In genomic region chr17:8301515-8301914, GRCm38 (mm10) we compare ENCODE assay signal across 34 mouse cellular contexts. TPM values are rescaled to one million over a fixed set of nuclear protein-coding genes. Genes with fewer than 3 reads are reported as not detected.
DNase-seq lines count a peak whose midpoint lies in the region; ATAC-seq and TF ChIP-seq lines count a peak whose summit lies in the region.
"Had no signal": no experiment of that assay in that cellular context is flagged by ENCODE, and none has a peak within 500 bp of the region (broad histone marks: within the 10 kb centered on the region; RNA-seq: fewer than 3 reads in every experiment).

No protein-coding gene starts in this region.

- H3K36me3 ChIP-seq in heart, adult 2 months (ENCODE audit: control insufficient read depth, insufficient read depth, low read length) = no peaks in the 10 kb centered on the region
- H3K36me3 ChIP-seq in liver, embryonic 14.5 days (replicated peaks; ENCODE audit: control insufficient read depth, insufficient read depth, low read depth) = no peaks in the 10 kb centered on the region
- H3K36me3 ChIP-seq in liver, embryonic 12.5 days = peaks cover 9% of the 10 kb centered on the region; the same call in 1 of the 2 replicates
- 0 out of 2 replicates have a peak, but pooled peaks cover 6% of the 10 kb centered on the region for H3K36me3 ChIP-seq in stomach, postnatal 0 days (ENCODE audit: control insufficient read depth, insufficient read depth, low read length)
- H3K36me3 ChIP-seq: limb, embryonic 10.5 days; limb, embryonic 15.5 days had no signal

- H3K4me1 ChIP-seq in heart, adult 2 months (ENCODE audit: control insufficient read depth, insufficient read depth, low read length) = peaks cover 2% of the 10 kb centered on the region
- H3K4me1 ChIP-seq in liver, embryonic 14.5 days (replicated peaks; ENCODE audit: control insufficient read depth in 2 of 2, insufficient read depth in 2 of 2, low read length in 1 of 2) = no peaks in the 10 kb centered on the region
- H3K4me1 ChIP-seq in liver, embryonic 12.5 days = no peaks in the 10 kb centered on the region
- peaks cover 20% of the 10 kb centered on the region for H3K4me1 ChIP-seq in brown adipose tissue, adult 24 weeks (ENCODE audit: control insufficient read depth, insufficient read depth, insufficient read length, low read length)
- no peaks in the 10 kb centered on the region for H3K4me1 ChIP-seq in stomach, postnatal 0 days (replicated peaks; ENCODE audit: control insufficient read depth, insufficient read depth)
- H3K4me1 ChIP-seq: limb, embryonic 10.5 days; limb, embryonic 15.5 days; neural tube, embryonic 15.5 days had no signal

- TF ChIP-seq EP300 in heart, adult 2 months (IDR thresholded peaks at IDR 0.05; ENCODE audit: insufficient read depth, low read depth, low read length) = no peak
- no peak for TF ChIP-seq EP300 in liver, embryonic 14.5 days (IDR thresholded peaks at IDR 0.05; ENCODE audit: low read depth)
- no peak for TF ChIP-seq EP300 in stomach, postnatal 0 days (optimal IDR thresholded peaks at IDR 0.05)

- intact Hi-C loops in heart, adult 2 months (cut with DNase I) = no loop called here

- H3K27me3 ChIP-seq in heart, adult 2 months (ENCODE audit: control insufficient read depth, insufficient read depth, low read length) = no peaks in the 10 kb centered on the region
- H3K27me3 ChIP-seq in liver, embryonic 14.5 days (ENCODE audit: control insufficient read depth, insufficient read depth, low read length) = no peaks in the 10 kb centered on the region
- H3K27me3 ChIP-seq in liver, embryonic 12.5 days (replicated peaks) = no peaks in the 10 kb centered on the region
- no peaks in the 10 kb centered on the region for H3K27me3 ChIP-seq in stomach, postnatal 0 days (ENCODE audit: control insufficient read depth, insufficient read depth, low read length)
- H3K27me3 ChIP-seq: limb, embryonic 15.5 days; Patski had no signal

- 83% methylated on average over 4 of the region's 4 CpGs for WGBS in heart, adult 2 months
- WGBS in liver, embryonic 14.5 days (ENCODE audit: insufficient replicate concordance) = 59% methylated on average over 4 of the region's 4 CpGs
- 72% methylated on average over 4 of the region's 4 CpGs for WGBS in liver, embryonic 12.5 days (ENCODE audit: insufficient replicate concordance)
- WGBS in stomach, postnatal 0 days = 88% methylated on average over 4 of the region's 4 CpGs

- no peak overlapping the region for H3K4me2 ChIP-seq in liver, embryonic 14.5 days (ENCODE audit: low read depth)
- no peak overlapping the region for H3K4me2 ChIP-seq in liver, embryonic 12.5 days
- no peak overlapping the region for H3K4me2 ChIP-seq in stomach, postnatal 0 days (replicated peaks; ENCODE audit: low read depth)
- H3K4me2 ChIP-seq: limb, embryonic 15.5 days; neural tube, embryonic 15.5 days had no signal

- H3K27ac ChIP-seq in heart, adult 2 months = no peak overlapping the region
- no peak overlapping the region for H3K27ac ChIP-seq in liver, embryonic 14.5 days
- H3K27ac ChIP-seq in liver, embryonic 12.5 days = no peak overlapping the region
- peak overlapping the region; percentile 26; the same call in 1 of the 2 replicates for H3K27ac ChIP-seq in brown adipose tissue, adult 24 weeks (replicated peaks; ENCODE audit: low read depth, low read length)
- H3K27ac ChIP-seq in stomach, postnatal 0 days (replicated peaks) = no peak overlapping the region
- H3K27ac ChIP-seq: hindbrain, postnatal 0 days; limb, embryonic 10.5 days; limb, embryonic 15.5 days; neural tube, embryonic 15.5 days had no signal

- H3K4me3 ChIP-seq in heart, adult 2 months = no peak overlapping the region
- no peak overlapping the region for H3K4me3 ChIP-seq in liver, embryonic 14.5 days (ENCODE audit: insufficient read depth in 1 of 2, low read depth in 2 of 2, low read length in 2 of 2)
- no peak overlapping the region for H3K4me3 ChIP-seq in liver, embryonic 12.5 days
- no peak overlapping the region for H3K4me3 ChIP-seq in brown adipose tissue, adult 24 weeks (ENCODE audit: insufficient read depth, low read depth, low read length)
- no peak overlapping the region for H3K4me3 ChIP-seq in stomach, postnatal 0 days (ENCODE audit: low read depth, low read length)
- H3K4me3 ChIP-seq: limb, embryonic 10.5 days; limb, embryonic 15.5 days; megakaryocyte, embryonic 14.5 days; neural tube, embryonic 15.5 days had no signal

- H3K9ac ChIP-seq in heart, adult 2 months (ENCODE audit: low read depth, low read length) = no peak overlapping the region
- no peak overlapping the region for H3K9ac ChIP-seq in liver, embryonic 14.5 days (replicated peaks)
- H3K9ac ChIP-seq in liver, embryonic 12.5 days = no peak overlapping the region
- no peak overlapping the region for H3K9ac ChIP-seq in stomach, postnatal 0 days (ENCODE audit: low read length)
- H3K9ac ChIP-seq: limb, embryonic 15.5 days; neural tube, embryonic 15.5 days had no signal

- peak; percentile 44 for TF ChIP-seq CTCF in heart, adult 2 months (IDR thresholded peaks at IDR 0.05)
- TF ChIP-seq CTCF in liver, embryonic 14.5 days (IDR thresholded peaks at IDR 0.05; ENCODE audit: low read depth) = peak; percentile 5; the same call in 1 of the 2 replicates
- no peak for TF ChIP-seq CTCF in stomach, postnatal 0 days (IDR thresholded peaks at IDR 0.05; ENCODE audit: low read depth)

- H3K9me3 ChIP-seq in liver, embryonic 14.5 days (ENCODE audit: control insufficient read depth, low read length) = no peaks in the 10 kb centered on the region
- no peaks in the 10 kb centered on the region for H3K9me3 ChIP-seq in liver, embryonic 12.5 days (replicated peaks)
- H3K9me3 ChIP-seq in stomach, postnatal 0 days (ENCODE audit: control insufficient read depth, low read length) = no peaks in the 10 kb centered on the region
- H3K9me3 ChIP-seq: G1E; limb, embryonic 10.5 days; limb, embryonic 15.5 days; megakaryocyte, embryonic 14.5 days; neural tube, embryonic 15.5 days had no signal

- DNase-seq in heart, adult 2 months = no peak
- DNase-seq in heart, postnatal 4 days = no peak
- no peak for DNase-seq in liver, embryonic 14.5 days (ENCODE audit: low read depth in 3 of 3, low spot score in 3 of 3)
- peak; percentile 30 for DNase-seq in ES-CJ7 (ENCODE audit: low read depth, low spot score)
- DNase-seq in stomach, postnatal 0 days (ENCODE audit: low spot score) = no peak
- no peak for DNase-seq in T-cell, adult 2 months (ENCODE audit: low spot score)
- DNase-seq: adrenal gland, adult 2 months; adrenal gland, postnatal 36 days; cerebellum, adult 2 months; cerebellum, postnatal 25 days; gastrocnemius, postnatal 36 days; heart, postnatal 14 days; kidney, adult 9 months; kidney, postnatal 25 days; midbrain, embryonic 14.5 days; retina, postnatal 1 day; right cerebral cortex, postnatal 25 days; thymus, adult 18-20 months; thymus, postnatal 36 days had no signal

- no peaks in the 10 kb centered on the region for H3K79me2 ChIP-seq in heart, adult 2 months (replicated peaks; ENCODE audit: control insufficient read depth, insufficient read depth, low read length)

- no peak for ATAC-seq in liver, embryonic 14.5 days (ENCODE audit: insufficient read depth)
- ATAC-seq in liver, embryonic 12.5 days = no peak
- no peak for ATAC-seq in stomach, postnatal 0 days (ENCODE audit: low FRiP score, low TSS enrichment)
- ATAC-seq: activated CD4-positive, CD25-positive, alpha-beta regulatory T cell, adult 4 months; CD4-positive, CD25-positive, alpha-beta regulatory T cell, adult 4 months; forebrain, embryonic 14.5 days; hindbrain, postnatal 0 days; intestine, embryonic 16.5 days; Patski had no signal

- no peak for TF ChIP-seq POLR2A in heart, adult 2 months (IDR thresholded peaks at IDR 0.05; ENCODE audit: insufficient read depth, low read depth, low read length)

RNA-seq across cellular contexts. Expression of gene Sft2d1, which starts 9.4 kb away (rescaled TPM):
- 10 to 100 TPM; 13.3 to 17.6 TPM for total RNA-seq in heart, adult 2 months (2021)
- polyA plus RNA-seq in heart, adult 2 months (2012; rRNA removed) = 32.2 and 34.2 TPM in 2 replicates
- total RNA-seq in heart, postnatal 4 days (2021) = 10 to 100 TPM; 28.6 to 31.6 TPM
- polyA plus RNA-seq in liver, embryonic 14.5 days (2012; rRNA removed) = 39.5 and 46.9 TPM in 2 replicates
- 51.7 and 51.9 TPM in 2 replicates for polyA plus RNA-seq in liver, embryonic 14.5 days (2014; fragmentation: Nextera tagmentation; extraction: Ambion mirVana)
- polyA plus RNA-seq in liver, embryonic 12.5 days (2016; fragmentation: Nextera tagmentation; extraction: Ambion mirVana) = 64.0 and 64.8 TPM in 2 replicates
- 34.2 and 34.6 TPM in 2 replicates for polyA plus RNA-seq in brown adipose tissue, adult 24 weeks (2012; ENCODE audit: insufficient read depth, insufficient read length, missing spikeins)
- polyA plus RNA-seq in stomach, postnatal 0 days (2015; fragmentation: Nextera tagmentation; extraction: Ambion mirVana) = 96.2 and 104 TPM in 2 replicates

RNA-seq across cellular contexts. Expression of gene Mpc1, which starts 18.8 kb away (rescaled TPM):
- 100 to 1,000 TPM; 699 to 921 TPM for total RNA-seq in heart, adult 2 months (2021)
- polyA plus RNA-seq in heart, adult 2 months (2012; rRNA removed) = 643 and 921 TPM in 2 replicates
- 100 to 1,000 TPM; 250 to 257 TPM for total RNA-seq in heart, postnatal 4 days (2021)
- 45.9 and 50.5 TPM in 2 replicates for polyA plus RNA-seq in liver, embryonic 14.5 days (2012; rRNA removed)
- polyA plus RNA-seq in liver, embryonic 14.5 days (2014; fragmentation: Nextera tagmentation; extraction: Ambion mirVana) = 150 and 151 TPM in 2 replicates
- polyA plus RNA-seq in liver, embryonic 12.5 days (2016; fragmentation: Nextera tagmentation; extraction: Ambion mirVana) = 102 and 104 TPM in 2 replicates
- 3,579 and 4,573 TPM in 2 replicates for polyA plus RNA-seq in brown adipose tissue, adult 24 weeks (2012; ENCODE audit: insufficient read depth, insufficient read length, missing spikeins)
- 292 and 304 TPM in 2 replicates for polyA plus RNA-seq in stomach, postnatal 0 days (2015; fragmentation: Nextera tagmentation; extraction: Ambion mirVana)

RNA-seq across cellular contexts. Expression of gene Prr18, which starts 35.7 kb away (rescaled TPM):
- under 1 TPM; 0.07 to 0.13 TPM for total RNA-seq in heart, adult 2 months (2021)
- 0.18 and 0.23 TPM in 2 replicates for polyA plus RNA-seq in heart, adult 2 months (2012; rRNA removed)
- under 1 TPM; 0.17 to 0.18 TPM for total RNA-seq in heart, postnatal 4 days (2021)
- 0.03 and 0.06 TPM in 2 replicates for polyA plus RNA-seq in liver, embryonic 14.5 days (2012; rRNA removed)
- not detected in 2 replicates for polyA plus RNA-seq in liver, embryonic 14.5 days (2014; fragmentation: Nextera tagmentation; extraction: Ambion mirVana)
- 0.04 and 0.12 TPM in 2 replicates for polyA plus RNA-seq in liver, embryonic 12.5 days (2016; fragmentation: Nextera tagmentation; extraction: Ambion mirVana)
- polyA plus RNA-seq in brown adipose tissue, adult 24 weeks (2012; ENCODE audit: insufficient read depth, insufficient read length, missing spikeins) = not detected in 2 replicates
- polyA plus RNA-seq in stomach, postnatal 0 days (2015; fragmentation: Nextera tagmentation; extraction: Ambion mirVana) = 0.50 and 0.62 TPM in 2 replicates
- polyA plus RNA-seq: CD4-positive, CD25-positive, alpha-beta regulatory T cell, adult 4 months; heart, embryonic 14.5 days had no signal

RNA-seq across cellular contexts. Expression of gene T2, which starts 54.3 kb away (rescaled TPM):
- under 1 TPM; 0.36 to 0.47 TPM for total RNA-seq in heart, adult 2 months (2021)
- 1.1 and 1.4 TPM in 2 replicates for polyA plus RNA-seq in heart, adult 2 months (2012; rRNA removed)
- under 1 TPM; 0.48 to 0.56 TPM for total RNA-seq in heart, postnatal 4 days (2021)
- 0.04 and 0.09 TPM in 2 replicates for polyA plus RNA-seq in liver, embryonic 14.5 days (2012; rRNA removed)
- polyA plus RNA-seq in liver, embryonic 14.5 days (2014; fragmentation: Nextera tagmentation; extraction: Ambion mirVana) = not detected in 2 replicates
- 0.08 and 0.15 TPM in 2 replicates for polyA plus RNA-seq in liver, embryonic 12.5 days (2016; fragmentation: Nextera tagmentation; extraction: Ambion mirVana)
- polyA plus RNA-seq in brown adipose tissue, adult 24 weeks (2012; ENCODE audit: insufficient read depth, insufficient read length, missing spikeins) = not detected in 2 replicates
- 0.13 and 0.18 TPM in 2 replicates for polyA plus RNA-seq in stomach, postnatal 0 days (2015; fragmentation: Nextera tagmentation; extraction: Ambion mirVana)
- total RNA-seq: adrenal gland, adult 2 months; adrenal gland, postnatal 36 days; G1E; gastrocnemius, postnatal 36 days had no signal
- polyA plus RNA-seq: adrenal gland, adult 2 months; G1E; liver, embryonic 16.5 days had no signal
